Mouse (Mus musculus) E14TG2a.4 (cell line): Measurements from ENCODE around the gene Tomm40.

Source experiments
- CTCF ChIP-seq: conservative IDR thresholded peaks from 2 replicates; pipeline ENCODE4 v1.5.1; 2014; ENCODE audit warnings: low read length
- NANOG ChIP-seq: IDR thresholded peaks from 2 replicates; pipeline ENCODE4 v1.6.1; 2014; ENCODE audit warnings: borderline replicate concordance, low read length, mixed read lengths
- POU5F1 ChIP-seq: IDR thresholded peaks from 2 replicates; pipeline ENCODE4 v1.6.1; 2014; ENCODE audit warnings: low read length, borderline replicate concordance

- no peak for TF ChIP-seq NANOG
- TF ChIP-seq CTCF, result no peak
- TF ChIP-seq POU5F1, result no peak
Observed at GRCm38 (mm10) chr7:19724167-19724566, 8.9 kb upstream of the Tomm40 start.
